Mouse (Mus musculus) liver, embryonic 14.5 days (tissue): ENCODE results near the gene Kri1.

Experiments
- CTCF ChIP-seq: IDR thresholded peaks from 2 replicates; pipeline ENCODE4 v1.5.1; 2016; ENCODE audit warnings: antibody characterized with exemption, low read depth, control low read depth
- EP300 ChIP-seq: IDR thresholded peaks from 2 replicates; pipeline ENCODE4 v1.6.1; 2016; ENCODE audit warnings: antibody characterized with exemption, low read depth

- TF ChIP-seq EP300 (no peak), CTCF (no peak)
Measured at GRCm38 (mm10) chr9:21328041-21328440, 40.3 kb upstream of the Kri1 start.
